Mouse (Mus musculus) adipose tissue, adult 10 weeks (tissue): Measurements from ENCODE around the gene Smyd3. TPM values are rescaled to one million over a fixed set of nuclear protein-coding genes. Genes with fewer than 3 reads are reported as not detected.

Experiments used
- polyA plus RNA-seq: library from polyadenylated mRNA; stranded (reverse); fragments of 350-450 nt; fragmentation: Illumina TruSeq; extraction: RNeasy Lipid Tissue Mini Kit (QIAGEN cat#74804); gene quantifications from one replicate; pipeline ENCODE4 v1.2.3, GENCODE M21; 2014; ENCODE audit warnings: low read depth, low replicate concordance

Smyd3 gene
- polyA plus RNA-seq: 5.5 TPM

GRCm38 (mm10) chr1:179517713-179518465, at the start of gene Smyd3:
Smyd3 (minus strand) TSS chr1:179518041.

GRCm38 (mm10) chr1:179545768-179546550, 28.1 kb upstream of the Smyd3 start, which contains the start of the genes Tfb2m and Cnst:
Tfb2m (minus strand) TSS chr1:179546267.
Cnst (plus strand) TSS chr1:179546370.

Other genes with a start within 250 kb of the Smyd3 start
- gene Tfb2m, start 28.2 kb upstream of the Smyd3 start, polyA plus RNA-seq: 21.6 TPM
- gene Cnst, start 28.3 kb upstream of the Smyd3 start, polyA plus RNA-seq: 14.0 TPM
- 38.8 TPM for gene Sccpdh, start 150.2 kb upstream of the Smyd3 start, polyA plus RNA-seq
- gene Kif28, start 227.2 kb upstream of the Smyd3 start, polyA plus RNA-seq: not detected